Mouse (Mus musculus) heart, embryonic 13.5 days (tissue): Measurements from ENCODE around the gene Comtd1. TPM values are rescaled to one million over a fixed set of nuclear protein-coding genes. Genes with fewer than 3 reads are reported as not detected.

Source experiments
- polyA plus RNA-seq: library from polyadenylated mRNA; unstranded; fragments of >200 nt; fragmentation: Nextera tagmentation; extraction: Ambion mirVana; gene quantifications from 2 replicates; pipeline ENCODE4 v1.2.1, GENCODE M21; 2015

The Comtd1 gene
- polyA plus RNA-seq, 1 experiment from 2014 or later, result 36.7 TPM

Other genes with a start within 250 kb of the Comtd1 start
- 0.36 TPM in 1 of 2 replicates, not detected in the other for gene Dupd1, start 134.4 kb downstream of the Comtd1 start, polyA plus RNA-seq
- gene Samd8, start 98.4 kb downstream of the Comtd1 start, polyA plus RNA-seq, result 8.2 and 9.2 TPM in 2 replicates
- gene Dusp13, start 97.8 kb downstream of the Comtd1 start, polyA plus RNA-seq, result not detected in 2 replicates
- gene Vdac2, start 23.7 kb downstream of the Comtd1 start, polyA plus RNA-seq, result 414 and 475 TPM in 2 replicates
- 3.3 and 4.2 TPM in 2 replicates for gene Zfp503, start 140.6 kb upstream of the Comtd1 start, polyA plus RNA-seq
- gene Lrmda, start 170.7 kb upstream of the Comtd1 start, polyA plus RNA-seq, result 0.43 and 0.60 TPM in 2 replicates